Mouse (Mus musculus): ENCODE data around the gene Lgals7. TPM values are rescaled to one million over a fixed set of nuclear protein-coding genes. Genes with fewer than 3 reads are reported as not detected.
"Not testable (repeated sequence)": the region's sequence is repeated elsewhere in the genome, so short reads cannot be mapped to it uniquely, and the experiment has no call there.

The Lgals7 gene
- polyA plus RNA-seq, 1 experiment from 2014 or later, result 1.4 TPM

- Histone ChIP-seq H3K9me3 (ENCODE audit: control insufficient read depth, low read length) (no peaks in the 10 kb centered on the region), H3K4me3 (ENCODE audit: low read depth, low read length) (no peak overlapping the region), H3K36me3 (ENCODE audit: control insufficient read depth, insufficient read depth, low read length) (no peaks in the 10 kb centered on the region), H3K9ac (ENCODE audit: low read length) (no peak overlapping the region), H3K27ac (ENCODE audit: low read depth, low read length) (no peak overlapping the region), H3K4me2 (no peak overlapping the region), H3K4me1 (ENCODE audit: control insufficient read depth, insufficient read depth, low read length) (no peaks in the 10 kb centered on the region), H3K27me3 (ENCODE audit: control insufficient read depth, insufficient read depth, low read length) (no peaks in the 10 kb centered on the region)
- no peak for ATAC-seq (ENCODE audit: low FRiP score)
- no peak for DNase-seq (ENCODE audit: low spot score, missing footprints)
- 79% methylated on average over 10 of the region's 10 CpGs for WGBS
Measured at GRCm38 (mm10) chr7:28880554-28880953, 16.9 kb downstream of the Lgals7 start.

- Histone ChIP-seq H3K9me3 (ENCODE audit: control insufficient read depth, low read length) (no peaks in the 10 kb centered on the region), H3K27me3 (ENCODE audit: control insufficient read depth, insufficient read depth, low read length) (no peaks in the 10 kb centered on the region), H3K4me1 (ENCODE audit: control insufficient read depth, insufficient read depth, low read length) (no peaks in the 10 kb centered on the region), H3K9ac (ENCODE audit: low read length) (no peak within 1 kb of the TSS), H3K27ac (ENCODE audit: low read depth, low read length) (no peak within 1 kb of the TSS), H3K36me3 (ENCODE audit: control insufficient read depth, insufficient read depth, low read length) (no peaks in the 10 kb centered on the region), H3K4me2 (no peak within 1 kb of the TSS), H3K4me3 (ENCODE audit: low read depth, low read length) (no peak within 1 kb of the TSS)
- no peak for ATAC-seq (ENCODE audit: low FRiP score)
- DNase-seq (ENCODE audit: low spot score, missing footprints), result no peak
- 49% methylated on average over 13 of the region's 13 CpGs for WGBS
Measured at GRCm38 (mm10) chr7:28881199-28881598, 17.5 kb downstream of the Lgals7 start, which contains the start of gene Capn12. Gene Capn12 (plus strand): TSS chr7:28881422.

- Histone ChIP-seq H3K4me3 (ENCODE audit: low read depth, low read length) (no peak overlapping the region), H3K27ac (ENCODE audit: low read depth, low read length) (no peak overlapping the region), H3K36me3 (ENCODE audit: control insufficient read depth, insufficient read depth, low read length) (no peaks in the 10 kb centered on the region), H3K9me3 (ENCODE audit: control insufficient read depth, low read length) (no peaks in the 10 kb centered on the region), H3K4me1 (ENCODE audit: control insufficient read depth, insufficient read depth, low read length) (no peaks in the 10 kb centered on the region), H3K27me3 (ENCODE audit: control insufficient read depth, insufficient read depth, low read length) (peaks cover 6% of the 10 kb centered on the region), H3K4me2 (no peak overlapping the region), H3K9ac (ENCODE audit: low read length) (no peak overlapping the region)
- WGBS, result 80% methylated on average over 11 of the region's 11 CpGs
- DNase-seq (ENCODE audit: low spot score, missing footprints) (no peak), ATAC-seq (ENCODE audit: low FRiP score) (no peak)
Measured at GRCm38 (mm10) chr7:28883039-28883438, 19.4 kb downstream of the Lgals7 start.

- not testable (repeated sequence) for H3K9ac ChIP-seq (ENCODE audit: low read length); H3K9me3 ChIP-seq (ENCODE audit: control insufficient read depth, low read length); H3K36me3 ChIP-seq (ENCODE audit: control insufficient read depth, insufficient read depth, low read length); H3K4me2 ChIP-seq; H3K4me3 ChIP-seq (ENCODE audit: low read depth, low read length); DNase-seq (ENCODE audit: low spot score, missing footprints); ATAC-seq (ENCODE audit: low FRiP score); H3K4me1 ChIP-seq (ENCODE audit: control insufficient read depth, insufficient read depth, low read length); H3K27ac ChIP-seq (ENCODE audit: low read depth, low read length)
- H3K27me3 ChIP-seq (ENCODE audit: control insufficient read depth, insufficient read depth, low read length), result peaks cover 13% of the 10 kb centered on the region
- 87% methylated on average over 4 of the region's 4 CpGs for WGBS
Measured at GRCm38 (mm10) chr7:28883704-28884103, 20.1 kb downstream of the Lgals7 start.

- 30% methylated on average over 14 of the region's 14 CpGs for WGBS
- Histone ChIP-seq H3K9me3 (ENCODE audit: control insufficient read depth, low read length) (no peaks in the 10 kb centered on the region), H3K9ac (ENCODE audit: low read length) (no peak overlapping the region), H3K4me1 (ENCODE audit: control insufficient read depth, insufficient read depth, low read length) (peaks cover 2% of the 10 kb centered on the region; the same call in 1 of the 2 replicates), H3K27ac (ENCODE audit: low read depth, low read length) (no peak overlapping the region), H3K4me2 (no peak overlapping the region), H3K36me3 (ENCODE audit: control insufficient read depth, insufficient read depth, low read length) (peaks cover 1% of the 10 kb centered on the region; the same call in 1 of the 2 replicates), H3K27me3 (ENCODE audit: control insufficient read depth, insufficient read depth, low read length) (peaks cover 22% of the 10 kb centered on the region), H3K4me3 (ENCODE audit: low read depth, low read length) (no peak overlapping the region)
- DNase-seq (ENCODE audit: low spot score, missing footprints), result no peak
- no peak for ATAC-seq (ENCODE audit: low FRiP score)
Measured at GRCm38 (mm10) chr7:28886486-28886885, 22.8 kb downstream of the Lgals7 start.

GRCm38 (mm10) chr7:28888701-28889161 lies 25.1 kb downstream of the Lgals7 start:
- Histone ChIP-seq H3K4me1 (ENCODE audit: control insufficient read depth, insufficient read depth, low read length) (peaks cover 2% of the 10 kb centered on the region; the same call in 1 of the 2 replicates), H3K36me3 (ENCODE audit: control insufficient read depth, insufficient read depth, low read length) (peaks cover 16% of the 10 kb centered on the region), H3K4me2 (peak overlapping the region; percentile 40), H3K9ac (ENCODE audit: low read length) (0 out of 2 replicates have a peak overlapping the region, but pooled peaks have one; percentile 20), H3K27me3 (ENCODE audit: control insufficient read depth, insufficient read depth, low read length) (peaks cover 22% of the 10 kb centered on the region), H3K4me3 (ENCODE audit: low read depth, low read length) (peak overlapping the region; percentile 22), H3K27ac (ENCODE audit: low read depth, low read length) (no peak overlapping the region), H3K9me3 (ENCODE audit: control insufficient read depth, low read length) (no peaks in the 10 kb centered on the region)
- 2% methylated on average over 27 of the region's 27 CpGs for WGBS
- DNase-seq (ENCODE audit: low spot score, missing footprints), result no peak
- peak; percentile 44; the same call in 1 of the 2 replicates for ATAC-seq (ENCODE audit: low FRiP score)

- Histone ChIP-seq H3K36me3 (ENCODE audit: control insufficient read depth, insufficient read depth, low read length) (peaks cover 46% of the 10 kb centered on the region), H3K27ac (ENCODE audit: low read depth, low read length) (no peak overlapping the region), H3K27me3 (ENCODE audit: control insufficient read depth, insufficient read depth, low read length) (peaks cover 20% of the 10 kb centered on the region), H3K4me2 (no peak overlapping the region), H3K9ac (ENCODE audit: low read length) (no peak overlapping the region), H3K4me1 (ENCODE audit: control insufficient read depth, insufficient read depth, low read length) (peaks cover 2% of the 10 kb centered on the region; the same call in 1 of the 2 replicates), H3K4me3 (ENCODE audit: low read depth, low read length) (no peak overlapping the region), H3K9me3 (ENCODE audit: control insufficient read depth, low read length) (no peaks in the 10 kb centered on the region)
- 95% methylated on average over 17 of the region's 17 CpGs for WGBS
- ATAC-seq (ENCODE audit: low FRiP score) (no peak), DNase-seq (ENCODE audit: low spot score, missing footprints) (no peak)
Measured at GRCm38 (mm10) chr7:28892601-28893000, 28.9 kb downstream of the Lgals7 start.

- peaks cover 9% of the 10 kb centered on the region for H3K27me3 ChIP-seq (ENCODE audit: control insufficient read depth, insufficient read depth, low read length)
- no peaks in the 10 kb centered on the region for H3K4me1 ChIP-seq (ENCODE audit: control insufficient read depth, insufficient read depth, low read length)
- no peak overlapping the region for H3K4me2 ChIP-seq
- no peak for DNase-seq (ENCODE audit: low spot score, missing footprints)
- H3K27ac ChIP-seq (ENCODE audit: low read depth, low read length), result no peak overlapping the region
- WGBS, result 62% methylated on average over 7 of the region's 7 CpGs
- no peak overlapping the region for H3K4me3 ChIP-seq (ENCODE audit: low read depth, low read length)
- no peaks in the 10 kb centered on the region for H3K9me3 ChIP-seq (ENCODE audit: control insufficient read depth, low read length)
- ATAC-seq (ENCODE audit: low FRiP score), result peak; percentile 68
- no peak overlapping the region for H3K9ac ChIP-seq (ENCODE audit: low read length)
- H3K36me3 ChIP-seq (ENCODE audit: control insufficient read depth, insufficient read depth, low read length), result peaks cover 56% of the 10 kb centered on the region
Measured at GRCm38 (mm10) chr7:28893643-28894265, 30.1 kb downstream of the Lgals7 start.

GRCm38 (mm10) chr7:28894942-28895341 lies 31.3 kb downstream of the Lgals7 start:
- WGBS, result 44% methylated on average over 5 of the region's 5 CpGs
- no peak for ATAC-seq (ENCODE audit: low FRiP score)
- no peak for DNase-seq (ENCODE audit: low spot score, missing footprints)
- Histone ChIP-seq H3K4me3 (ENCODE audit: low read depth, low read length) (no peak overlapping the region), H3K27me3 (ENCODE audit: control insufficient read depth, insufficient read depth, low read length) (no peaks in the 10 kb centered on the region; the same call in 1 of the 2 replicates), H3K4me2 (no peak overlapping the region), H3K9ac (ENCODE audit: low read length) (no peak overlapping the region), H3K36me3 (ENCODE audit: control insufficient read depth, insufficient read depth, low read length) (peaks cover 58% of the 10 kb centered on the region), H3K4me1 (ENCODE audit: control insufficient read depth, insufficient read depth, low read length) (no peaks in the 10 kb centered on the region), H3K27ac (ENCODE audit: low read depth, low read length) (no peak overlapping the region), H3K9me3 (ENCODE audit: control insufficient read depth, low read length) (no peaks in the 10 kb centered on the region)

Measured in midbrain, embryonic 11.5 days (tissue).